Mouse (Mus musculus) brain, adult 10 weeks (tissue): ENCODE results near the gene Xylb. TPM values are rescaled to one million over a fixed set of nuclear protein-coding genes. Genes with fewer than 3 reads are reported as not detected.

Experiments
- polyA plus RNA-seq: library from polyadenylated mRNA; stranded (reverse); fragments of 350-450 nt; fragmentation: Illumina TruSeq; extraction: RNeasy Lipid Tissue Mini Kit (QIAGEN cat#74804); gene quantifications from one replicate; pipeline ENCODE4 v1.2.3, GENCODE M21; 2015; ENCODE audit warnings: low read depth, low replicate concordance

The Xylb gene
- 4.4 TPM for polyA plus RNA-seq

DNA sequence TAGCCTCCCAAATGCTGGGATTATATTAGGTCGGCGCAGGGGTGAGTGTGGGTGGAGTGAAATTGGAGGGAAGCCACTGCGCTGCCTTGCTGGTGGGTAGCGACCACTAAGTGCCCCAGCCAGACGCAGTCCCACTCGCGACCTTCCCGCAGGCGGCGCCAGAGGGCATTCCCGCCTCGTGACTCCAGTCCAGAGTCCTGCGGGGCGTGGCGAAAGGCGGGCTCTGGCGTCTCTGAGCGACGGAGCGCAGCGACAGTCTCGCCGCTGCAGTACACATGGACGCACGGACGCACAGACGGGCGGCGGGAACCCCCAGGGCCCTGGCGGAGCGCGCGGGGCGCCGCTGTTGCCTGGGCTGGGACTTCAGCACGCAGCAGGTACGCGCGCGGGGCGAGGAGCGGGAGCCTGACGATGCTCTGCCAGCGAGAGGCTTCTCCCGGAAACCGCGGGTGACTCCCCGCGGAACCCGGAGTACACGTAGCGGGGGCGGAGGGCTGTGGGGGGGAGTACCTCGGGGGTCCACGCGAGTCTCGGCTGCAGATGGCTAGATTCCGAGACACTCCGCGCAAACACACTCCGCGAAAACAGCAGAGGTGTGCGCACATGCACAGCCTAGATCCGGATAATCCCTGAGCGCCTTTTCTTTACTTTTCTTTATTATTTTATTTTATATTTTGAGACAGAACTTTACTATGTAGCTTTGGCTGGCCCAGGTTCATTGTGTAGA is at the start of gene Xylb:
Xylb (plus strand) TSS at position 51 of the 727 bp plus-strand sequence.

DNA sequence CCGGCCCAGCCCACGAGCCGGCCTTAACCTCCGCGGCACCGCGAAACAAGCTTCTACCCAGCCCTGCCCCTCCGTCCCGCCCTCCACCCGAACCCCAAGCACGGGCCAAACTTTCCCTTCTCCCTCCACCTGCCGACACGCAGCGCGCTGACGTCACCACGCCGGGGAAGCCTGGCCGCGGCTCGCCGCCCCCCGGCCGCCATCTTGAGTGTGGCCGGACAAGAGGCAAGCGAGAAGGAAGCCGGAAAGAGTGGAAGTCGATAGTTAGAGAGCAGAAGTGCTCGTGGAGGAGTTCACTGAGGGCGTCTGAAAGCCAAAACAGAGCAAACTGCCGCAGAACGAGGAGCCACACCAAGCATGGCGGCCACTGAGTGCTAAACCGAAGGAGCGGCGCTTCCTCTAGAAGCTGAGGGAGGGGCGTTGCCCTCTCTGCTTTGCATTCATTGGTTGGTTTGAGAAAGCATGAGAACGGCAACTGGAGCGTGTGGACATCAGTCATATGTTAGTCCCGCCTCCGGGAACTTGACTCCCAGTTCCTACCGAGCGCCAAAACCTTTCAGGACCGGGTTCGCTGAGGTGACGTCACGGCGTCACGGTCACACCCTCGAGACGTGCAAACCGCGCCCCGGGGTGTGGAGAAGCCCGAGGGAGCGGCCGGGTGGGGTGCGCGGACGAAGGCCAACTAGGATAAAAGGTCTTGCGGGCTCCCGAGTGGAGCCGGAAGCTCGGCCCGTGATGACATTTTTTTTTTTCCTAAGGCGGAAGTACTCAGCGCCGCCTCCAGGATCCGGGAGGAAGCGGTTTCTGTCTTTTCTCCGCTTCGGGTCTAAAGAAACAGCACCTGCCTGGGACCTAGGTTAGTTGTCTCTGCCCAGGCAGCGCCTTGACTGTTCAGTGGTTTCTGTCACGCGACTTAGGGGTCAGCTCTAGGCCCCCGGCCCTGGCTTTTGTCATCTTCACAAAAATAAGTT is 34.6 kb upstream of the Xylb start, which contains the start of gene Oxsr1:
Oxsr1 (minus strand) TSS at position 139 of the 971 bp plus-strand sequence.

DNA sequence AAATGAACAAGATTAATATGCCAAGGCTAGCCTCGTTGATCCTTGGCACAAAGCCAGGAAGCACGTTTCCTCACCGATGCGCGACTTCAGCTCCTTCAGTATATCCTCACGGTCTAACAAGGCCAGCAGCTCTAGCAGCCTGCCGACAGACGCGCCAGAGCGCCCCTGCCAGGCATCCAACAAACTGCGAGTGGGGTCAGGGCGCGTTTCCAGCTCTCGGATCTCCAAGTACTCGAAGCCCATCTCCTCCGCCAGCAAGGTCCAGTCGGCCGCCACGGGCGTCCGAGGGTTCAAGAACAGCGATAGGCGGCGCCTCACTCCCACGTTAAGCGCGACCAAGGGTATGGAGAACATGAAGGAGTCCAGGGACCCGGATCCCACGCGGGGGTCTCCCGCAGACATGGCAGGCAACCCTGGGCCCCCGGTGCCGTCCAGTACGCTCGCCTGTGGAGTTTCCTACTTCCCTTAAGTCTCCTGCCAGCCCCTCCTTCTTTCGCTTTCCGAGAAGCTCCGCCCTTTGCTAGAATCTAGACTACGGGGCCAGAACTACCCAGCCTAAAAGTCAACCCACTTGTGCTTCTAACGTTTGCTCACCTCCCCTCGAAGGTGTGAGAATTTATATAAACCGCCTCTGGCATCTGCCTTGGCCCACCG is 17.5 kb upstream of the Xylb start, which contains the start of gene Acaa1a:
Acaa1a (plus strand) TSS at position 119 of the 654 bp plus-strand sequence.

DNA sequence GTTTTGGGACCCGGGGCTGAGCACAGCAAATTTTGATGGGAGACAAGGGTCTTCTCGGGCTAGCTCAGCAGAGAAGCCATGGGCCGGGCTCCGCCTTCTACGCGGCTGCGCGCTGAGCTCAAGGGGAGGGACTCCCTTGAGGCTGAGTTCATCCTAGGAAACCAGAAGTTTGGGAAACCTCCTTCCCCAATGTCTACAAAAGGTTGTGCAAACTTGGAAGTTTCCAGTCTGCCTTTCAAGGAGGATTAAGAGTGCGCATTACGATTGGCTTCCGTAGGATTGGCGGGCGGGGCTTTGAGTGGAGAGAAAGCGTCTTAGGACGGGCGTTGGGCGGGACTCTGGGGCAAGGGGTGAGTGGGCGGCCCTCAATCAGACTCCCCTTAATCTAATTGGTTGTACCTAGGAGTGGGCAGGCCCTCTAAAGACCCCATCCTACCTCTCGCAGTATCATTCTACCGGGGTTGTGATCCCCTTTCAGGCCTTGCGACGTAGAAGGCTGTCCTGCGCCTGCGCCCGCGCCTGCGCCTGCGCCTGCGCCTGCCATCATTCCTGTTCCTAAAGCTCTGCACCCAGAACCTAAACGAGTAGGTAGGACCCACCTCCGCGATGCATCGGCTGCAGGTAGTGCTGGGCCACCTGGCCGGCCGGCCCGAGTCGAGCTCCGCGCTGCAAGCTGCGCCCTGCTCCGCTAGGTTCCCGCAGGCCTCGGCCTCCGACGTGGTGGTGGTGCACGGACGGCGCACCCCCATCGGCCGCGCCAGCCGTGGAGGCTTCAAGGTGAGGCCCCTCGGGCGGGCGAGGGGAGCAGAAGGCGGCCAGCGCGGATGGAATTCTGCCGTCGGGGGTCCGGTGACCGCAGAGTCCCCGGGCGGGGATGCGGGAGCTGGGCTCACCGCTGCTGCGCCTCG is 16.0 kb upstream of the Xylb start, which contains the start of gene Myd88:
Myd88 (minus strand) TSS at position 503 of the 908 bp plus-strand sequence.

DNA sequence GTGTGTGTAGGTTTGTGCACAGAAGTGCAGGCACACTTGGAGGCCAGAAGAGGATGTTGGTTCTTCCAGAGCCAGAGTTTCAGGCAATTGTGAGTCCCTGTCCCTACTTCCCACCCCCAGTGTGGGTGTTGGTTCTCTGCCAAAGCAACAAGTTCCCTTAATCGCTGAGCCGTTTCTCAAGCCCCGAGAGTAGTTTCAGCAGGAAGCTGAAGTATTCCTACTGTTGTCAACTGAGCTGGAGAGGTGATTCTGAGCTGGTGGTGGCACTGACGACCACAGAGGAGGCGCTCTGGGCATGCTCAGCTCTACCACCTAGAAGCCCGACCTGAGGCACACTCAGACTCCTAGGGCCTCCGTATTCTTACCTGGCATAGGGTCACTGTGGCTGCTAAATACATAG is 8.1 kb downstream of the Xylb start, which contains the start of gene Slc22a14:
Slc22a14 (minus strand) TSS at position 270 of the 400 bp plus-strand sequence.

GRCm38 (mm10) chr9:119401801-119402214 is 44.6 kb downstream of the Xylb start, which contains the start of gene Acvr2b:
TSS of gene Acvr2b (plus strand) at chr9:119402118.

Other genes with a start within 250 kb of the Xylb start
- gene Acaa1b, start 200.3 kb upstream of the Xylb start, polyA plus RNA-seq, result 0.62 TPM
- gene Gm47289, start 198.2 kb upstream of the Xylb start, polyA plus RNA-seq, result not detected
- not detected for gene Slc22a13, start 148.3 kb upstream of the Xylb start, polyA plus RNA-seq
- gene Oxsr1, start 35.0 kb upstream of the Xylb start, polyA plus RNA-seq, result 36.2 TPM
- gene Acaa1a, start 17.7 kb upstream of the Xylb start, polyA plus RNA-seq, result 82.7 TPM
- 5.7 TPM for gene Myd88, start 16.0 kb upstream of the Xylb start, polyA plus RNA-seq
- not detected for gene Slc22a14, start 8.2 kb downstream of the Xylb start, polyA plus RNA-seq
- 6.1 TPM for gene Acvr2b, start 44.7 kb downstream of the Xylb start, polyA plus RNA-seq
- 23.2 TPM for gene Exog, start 87.6 kb downstream of the Xylb start, polyA plus RNA-seq
- 0.85 TPM for gene Scn5a, start 221.6 kb downstream of the Xylb start, polyA plus RNA-seq